ENCODE assay signal across 9 mouse cellular contexts in genomic region chr8:117465250-117465649, GRCm38 (mm10). TPM values are rescaled to one million over a fixed set of nuclear protein-coding genes. Genes with fewer than 3 reads are reported as not detected.
A peak's percentile ranks its signal among the peaks of the same experiment; 100 is the strongest.
DNase-seq lines count a peak whose midpoint lies in the region; ATAC-seq and TF ChIP-seq lines count a peak whose summit lies in the region.
"Had no signal": no experiment of that assay in that cellular context is flagged by ENCODE, and none has a peak within 500 bp of the region (broad histone marks: within the 10 kb centered on the region; RNA-seq: fewer than 3 reads in every experiment).

No protein-coding gene starts in this region.

- H3K9ac ChIP-seq in kidney, embryonic 16.5 days (replicated peaks; ENCODE audit: low read length), result no peak overlapping the region
- no peak overlapping the region for H3K9ac ChIP-seq in liver, embryonic 13.5 days
- H3K9ac ChIP-seq: heart, embryonic 13.5 days had no signal

- H3K27ac ChIP-seq in kidney, embryonic 16.5 days (ENCODE audit: low read length), result no peak overlapping the region
- H3K27ac ChIP-seq in liver, embryonic 13.5 days, result no peak overlapping the region
- no peak overlapping the region for H3K27ac ChIP-seq in testis, adult 2 months (ENCODE audit: control insufficient read depth, insufficient read depth, low read depth, low read length)
- H3K27ac ChIP-seq: heart, embryonic 13.5 days had no signal

- ATAC-seq in granulocyte monocyte progenitor cell, adult 5-6 weeks (replicated peaks; ENCODE audit: poor library complexity, severe bottlenecking), result peak; percentile 74
- peak; percentile 64; the same call in 1 of the 2 replicates for ATAC-seq in kidney, embryonic 16.5 days (ENCODE audit: low FRiP score, low TSS enrichment)
- peak; percentile 68 for ATAC-seq in liver, embryonic 13.5 days (ENCODE audit: low read depth)

- no peak for TF ChIP-seq POLR2A in testis, adult 2 months (IDR thresholded peaks at IDR 0.05; ENCODE audit: control insufficient read depth, low read depth, low read length)

- H3K27me3 ChIP-seq in kidney, embryonic 16.5 days (ENCODE audit: insufficient read depth, low read length), result no peaks in the 10 kb centered on the region
- peaks cover 7% of the 10 kb centered on the region; the same call in 1 of the 2 replicates for H3K27me3 ChIP-seq in liver, embryonic 13.5 days
- no peaks in the 10 kb centered on the region; the same call in 1 of the 2 replicates for H3K27me3 ChIP-seq in testis, adult 2 months (ENCODE audit: control insufficient read depth, insufficient read depth, low read length)
- H3K27me3 ChIP-seq: heart, embryonic 13.5 days had no signal

- peak; percentile 86 for DNase-seq in A20 (ENCODE audit: low read depth, low spot score)
- DNase-seq in Muller cell, postnatal 12 days (ENCODE audit: inconsistent ontology term), result peak; percentile 54
- peak; percentile 70 for DNase-seq in cerebellum, adult 9-10 months
- peak; percentile 42 for DNase-seq in liver, embryonic 13.5 days
- peak; percentile 46 to 61 for DNase-seq in natural killer cell, adult 2 months (ENCODE audit: low spot score in 2 of 2)

- peak; percentile 71; the same call in 1 of the 2 replicates for TF ChIP-seq CTCF in testis, adult 2 months (IDR thresholded peaks at IDR 0.05; ENCODE audit: control insufficient read depth, insufficient read depth, insufficient replicate concordance, low read depth, low read length)

- H3K9me3 ChIP-seq in kidney, embryonic 16.5 days (ENCODE audit: low read length), result 0 out of 2 replicates have a peak, but pooled peaks cover 3% of the 10 kb centered on the region
- no peaks in the 10 kb centered on the region for H3K9me3 ChIP-seq in liver, embryonic 13.5 days (replicated peaks)
- H3K9me3 ChIP-seq: heart, embryonic 13.5 days had no signal

- peaks cover 15% of the 10 kb centered on the region for H3K4me1 ChIP-seq in kidney, embryonic 16.5 days (ENCODE audit: insufficient read depth, low read length)
- peaks cover 8% of the 10 kb centered on the region for H3K4me1 ChIP-seq in liver, embryonic 13.5 days (replicated peaks)
- peaks cover 3% of the 10 kb centered on the region for H3K4me1 ChIP-seq in testis, adult 2 months (ENCODE audit: control insufficient read depth, insufficient read depth, low read length)

- peaks cover 3% of the 10 kb centered on the region; the same call in 1 of the 2 replicates for H3K36me3 ChIP-seq in kidney, embryonic 16.5 days (ENCODE audit: insufficient read depth, low read length)
- H3K36me3 ChIP-seq in liver, embryonic 13.5 days, result no peaks in the 10 kb centered on the region
- no peaks in the 10 kb centered on the region for H3K36me3 ChIP-seq in testis, adult 2 months (ENCODE audit: control insufficient read depth, insufficient read depth, low read length)

- no peak overlapping the region for H3K4me3 ChIP-seq in kidney, embryonic 16.5 days (ENCODE audit: low read length)
- no peak overlapping the region for H3K4me3 ChIP-seq in liver, embryonic 13.5 days (replicated peaks)
- no peak overlapping the region for H3K4me3 ChIP-seq in testis, adult 2 months (ENCODE audit: control insufficient read depth, low read depth, low read length)
- H3K4me3 ChIP-seq: heart, embryonic 13.5 days had no signal

- H3K4me2 ChIP-seq in kidney, embryonic 16.5 days (replicated peaks; ENCODE audit: low read depth, low read length), result no peak overlapping the region
- H3K4me2 ChIP-seq in liver, embryonic 13.5 days, result no peak overlapping the region
- H3K4me2 ChIP-seq: heart, embryonic 13.5 days had no signal

- WGBS in kidney, embryonic 16.5 days, result 36% methylated on average over 5 of the region's 5 CpGs
- WGBS in liver, embryonic 13.5 days (ENCODE audit: insufficient replicate concordance), result 29% methylated on average over 5 of the region's 5 CpGs

RNA-seq across cellular contexts. Expression of gene Plcg2, which starts 32.8 kb away (rescaled TPM):
- 60.4 and 61.3 TPM in 2 replicates for total RNA-seq in granulocyte monocyte progenitor cell, adult 5-6 weeks (2014; fragmentation: Nextera tagmentation)
- total RNA-seq in granulocyte monocyte progenitor cell, adult 5-6 weeks (2017), result 69.4 and 72.2 TPM in 2 replicates
- 7.6 and 7.7 TPM in 2 replicates for polyA plus RNA-seq in kidney, embryonic 16.5 days (2015; fragmentation: Nextera tagmentation; extraction: Ambion mirVana)
- polyA plus RNA-seq in liver, embryonic 13.5 days (2015; fragmentation: Nextera tagmentation; extraction: Ambion mirVana), result 7.3 and 7.8 TPM in 2 replicates
- 4.6 and 5.0 TPM in 2 replicates for polyA plus RNA-seq in testis, adult 2 months (2012; rRNA removed)
